Mouse (Mus musculus) neural tube, embryonic 11.5 days (tissue): Measurements from ENCODE around the gene Gm49369. TPM values are rescaled to one million over a fixed set of nuclear protein-coding genes. Genes with fewer than 3 reads are reported as not detected.

Source experiments
- ATAC-seq: fragments of 200-750 bp; cut with Nextera tagmentation; 2 replicates; pipeline ENCODE4 v1.8.0; 2017; ENCODE audit warnings: moderate number of reproducible peaks, mild to moderate bottlenecking, moderate TSS enrichment, moderate library complexity; ENCODE audit not compliant: insufficient read depth, low FRiP score, low TSS enrichment
- DNase-seq: peaks from one replicate; pipeline ENCODE4 v3.0.0-alpha.2; 2015; ENCODE audit warnings: low spot score
- H3K27ac ChIP-seq: fragments of 300-500 bp; sonication (generic); 2 replicates; pipeline ENCODE4 v1.5.1; 2014; ENCODE audit warnings: low read depth, mild to moderate bottlenecking, low read length
- H3K27me3 ChIP-seq: fragments of 300-500 bp; sonication (generic); 2 replicates; pipeline ENCODE4 v1.6.1; 2014; ENCODE audit warnings: mild to moderate bottlenecking, low read length, mixed read lengths; ENCODE audit not compliant: control insufficient read depth, insufficient read depth
- H3K36me3 ChIP-seq: fragments of 300-500 bp; sonication (generic); 2 replicates; pipeline ENCODE4 v1.6.1; 2014; ENCODE audit warnings: mild to moderate bottlenecking, low read length, moderate library complexity, mixed read lengths; ENCODE audit not compliant: control insufficient read depth, insufficient read depth
- H3K4me1 ChIP-seq: fragments of 300-500 bp; sonication (generic); 2 replicates; pipeline ENCODE4 v1.6.1; 2014; ENCODE audit warnings: low read length, mixed read lengths; ENCODE audit not compliant: control insufficient read depth, insufficient read depth
- H3K4me2 ChIP-seq: fragments of 300-500 bp; sonication (generic); 2 replicates; pipeline ENCODE4 v1.6.1; 2014; ENCODE audit warnings: low read depth, mild to moderate bottlenecking, moderate library complexity
- H3K4me3 ChIP-seq: fragments of 300-500 bp; sonication (generic); 2 replicates; pipeline ENCODE4 v1.5.1; 2014; ENCODE audit warnings: low read depth, low read length
- H3K9ac ChIP-seq: fragments of 300-500 bp; sonication (generic); 2 replicates; pipeline ENCODE4 v1.6.1; 2014; ENCODE audit warnings: mild to moderate bottlenecking, low read length
- H3K9me3 ChIP-seq: fragments of 300-500 bp; sonication (generic); 2 replicates; pipeline ENCODE4 v1.6.1; 2016; ENCODE audit warnings: low read length; ENCODE audit not compliant: control insufficient read depth
- WGBS: fragments of 180-500 bp; shearing (Covaris S2); extraction: QIAGEN DNeasy Blood & Tissue Kit; methylation state at CpG from one replicate; pipeline ENCODE4 v1.1.7; 2014; 5-methylcytosine and 5-hydroxymethylcytosine counted together
- polyA plus RNA-seq: library from polyadenylated mRNA; unstranded; fragments of >200 nt; fragmentation: Nextera tagmentation; extraction: Ambion mirVana; gene quantifications from 2 replicates; pipeline ENCODE4 v1.2.1, GENCODE M21; 2014

Gene Gm49369
- polyA plus RNA-seq, 1 experiment from 2014 or later: not detected

DNA sequence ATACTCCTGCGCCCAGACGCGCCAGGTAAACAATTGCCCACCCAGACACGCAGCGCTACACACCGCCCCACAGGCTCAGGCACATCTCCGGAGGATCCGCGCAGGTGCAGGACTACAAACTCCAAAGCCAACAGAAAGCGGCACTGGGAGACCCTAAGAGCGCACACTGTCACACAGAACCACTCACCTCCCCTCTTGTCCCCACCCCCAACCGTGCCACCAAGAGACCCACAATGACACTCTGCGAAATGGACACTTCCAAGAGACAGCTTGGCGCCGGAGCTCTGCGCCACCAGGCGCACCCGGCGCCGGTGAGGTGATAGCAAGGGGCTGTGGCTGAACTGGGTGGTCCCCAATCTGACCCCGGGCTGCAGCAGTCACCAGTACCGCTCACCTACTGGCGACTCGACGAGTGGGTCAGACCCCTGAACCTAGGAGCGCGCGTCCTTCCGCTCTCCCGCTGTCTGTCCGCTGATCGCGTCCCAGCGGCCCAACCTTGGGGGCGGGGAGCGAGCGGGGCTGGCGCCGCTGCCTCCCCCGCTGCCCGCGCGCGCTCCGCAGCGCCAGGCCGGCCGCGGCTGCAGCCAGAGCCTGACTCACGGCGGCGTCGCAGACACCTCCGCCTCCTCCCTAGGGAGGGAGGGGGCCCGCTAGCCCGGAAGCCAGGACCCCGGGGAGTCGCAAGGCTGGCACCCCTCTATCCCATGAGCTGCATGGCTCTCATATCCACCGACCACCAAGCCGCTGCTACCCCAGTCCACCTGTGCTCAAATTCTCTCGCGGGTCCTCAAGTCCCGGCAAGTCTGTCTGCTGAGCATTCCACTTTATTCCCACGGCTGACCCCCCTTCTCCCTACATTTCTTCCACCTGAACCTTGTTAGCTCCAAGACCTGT is 10.5 kb downstream of the Gm49369 start:
- Histone ChIP-seq H3K4me3 (peak overlapping the region; percentile 24), H3K4me2 (peak overlapping the region; percentile 40), H3K27ac (no peak overlapping the region), H3K27me3 (peaks cover 29% of the 10 kb centered on the region), H3K36me3 (peaks cover 3% of the 10 kb centered on the region; the same call in 1 of the 2 replicates), H3K4me1 (no peaks in the 10 kb centered on the region), H3K9ac (no peak overlapping the region), H3K9me3 (no peaks in the 10 kb centered on the region)
- no peak for ATAC-seq
- 2% methylated on average over 63 of the region's 64 CpGs for WGBS
- DNase-seq: no peak

- Histone ChIP-seq H3K4me3 (no peak overlapping the region), H3K36me3 (no peaks in the 10 kb centered on the region), H3K27me3 (peaks cover 29% of the 10 kb centered on the region), H3K9me3 (no peaks in the 10 kb centered on the region), H3K9ac (no peak overlapping the region), H3K4me1 (no peaks in the 10 kb centered on the region), H3K4me2 (no peak overlapping the region), H3K27ac (no peak overlapping the region)
- 17% methylated on average over 11 of the region's 11 CpGs for WGBS
- DNase-seq: no peak
- ATAC-seq: no peak
Observed at GRCm38 (mm10) chr7:142371398-142371767, 11.1 kb downstream of the Gm49369 start.

DNA sequence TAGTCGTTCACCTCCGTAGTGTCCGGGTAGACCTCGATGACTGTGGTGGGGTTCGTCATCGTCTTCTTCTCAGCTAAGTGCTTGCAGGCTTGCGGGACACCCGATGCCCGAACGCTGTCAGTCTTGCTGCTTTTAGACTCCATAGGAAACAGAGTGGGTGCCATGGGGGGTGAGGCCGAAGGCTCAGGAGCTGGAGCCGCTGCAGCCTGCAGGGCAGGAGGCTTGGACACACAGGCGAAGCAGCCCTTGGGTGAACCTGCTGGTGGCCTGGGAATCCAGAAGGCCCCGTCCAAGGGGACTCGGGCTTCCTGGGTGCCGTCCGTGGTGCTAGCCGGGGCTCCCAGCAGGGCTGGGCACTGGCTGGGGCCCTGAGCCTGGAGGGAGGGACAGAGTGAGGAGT is 11.5 kb downstream of the Gm49369 start:
- 86% methylated on average over 18 of the region's 18 CpGs for WGBS
- Histone ChIP-seq H3K4me2 (no peak overlapping the region), H3K9ac (no peak overlapping the region), H3K4me1 (no peaks in the 10 kb centered on the region), H3K27me3 (peaks cover 29% of the 10 kb centered on the region), H3K27ac (no peak overlapping the region), H3K9me3 (no peaks in the 10 kb centered on the region), H3K4me3 (no peak overlapping the region), H3K36me3 (no peaks in the 10 kb centered on the region)
- ATAC-seq (no peak), DNase-seq (no peak)

DNA sequence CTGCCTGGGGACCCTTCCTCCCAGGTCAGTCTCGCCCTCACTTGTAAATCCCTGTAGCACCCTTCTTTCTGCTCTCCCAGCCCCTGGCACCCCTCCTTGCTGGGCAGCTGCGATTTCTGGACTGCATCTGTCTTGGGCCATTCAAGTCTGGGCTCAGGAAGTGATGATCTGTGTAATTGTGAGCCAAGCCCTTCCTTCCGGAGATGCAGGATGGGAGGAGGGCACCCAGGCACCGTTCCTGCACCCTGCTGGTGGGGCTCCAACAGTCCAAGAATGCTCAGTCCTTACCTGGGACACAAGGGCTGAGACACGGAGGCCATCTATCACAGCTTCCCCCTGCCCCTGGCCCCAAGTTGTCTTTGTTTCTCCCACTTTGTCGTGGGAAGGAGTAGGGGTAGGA is 12.6 kb downstream of the Gm49369 start:
- no peak for ATAC-seq
- no peaks in the 10 kb centered on the region for H3K9me3 ChIP-seq
- H3K27me3 ChIP-seq: peaks cover 29% of the 10 kb centered on the region
- H3K4me2 ChIP-seq: no peak overlapping the region
- H3K9ac ChIP-seq: no peak overlapping the region
- no peak overlapping the region for H3K4me3 ChIP-seq
- WGBS: 83% methylated on average over 6 of the region's 6 CpGs
- DNase-seq: no peak
- no peaks in the 10 kb centered on the region for H3K4me1 ChIP-seq
- no peak overlapping the region for H3K27ac ChIP-seq
- no peaks in the 10 kb centered on the region for H3K36me3 ChIP-seq

DNA sequence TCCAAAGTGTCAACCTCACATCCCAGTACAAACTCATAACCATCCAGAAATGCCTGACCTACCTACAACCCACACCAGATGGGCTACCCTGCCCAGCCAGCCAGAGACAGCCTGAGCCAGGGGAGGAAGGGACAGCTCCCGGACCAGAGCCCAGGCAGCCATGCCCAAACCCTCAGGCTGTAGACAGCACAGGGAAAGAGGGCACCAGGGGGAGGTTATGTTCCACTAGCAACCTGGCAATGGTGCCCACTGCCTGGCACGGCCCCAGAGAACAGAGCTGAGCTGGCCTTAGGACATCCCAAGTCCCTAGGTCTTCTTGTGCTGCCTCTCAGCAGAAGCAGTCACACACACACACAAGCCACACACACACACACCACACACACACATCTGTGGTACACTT is 13.6 kb downstream of the Gm49369 start:
- no peak for ATAC-seq
- no peaks in the 10 kb centered on the region for H3K36me3 ChIP-seq

GRCm38 (mm10) chr7:142363107-142363506 is 19.4 kb downstream of the Gm49369 start:
- Histone ChIP-seq H3K27ac (no peak overlapping the region), H3K36me3 (no peaks in the 10 kb centered on the region), H3K4me1 (no peaks in the 10 kb centered on the region), H3K9me3 (no peaks in the 10 kb centered on the region), H3K4me3 (no peak overlapping the region), H3K9ac (no peak overlapping the region), H3K4me2 (no peak overlapping the region), H3K27me3 (no peaks in the 10 kb centered on the region)
- ATAC-seq (no peak), DNase-seq (no peak)
- 81% methylated on average over 4 of the region's 4 CpGs for WGBS

More for the DNA sequence above, 13.6 kb downstream of the Gm49369 start:
- H3K4me2 ChIP-seq: no peak overlapping the region
- H3K4me1 ChIP-seq: no peaks in the 10 kb centered on the region
- H3K9me3 ChIP-seq: no peaks in the 10 kb centered on the region
- H3K4me3 ChIP-seq: no peak overlapping the region
- DNase-seq: no peak
- H3K9ac ChIP-seq: no peak overlapping the region
- H3K27ac ChIP-seq: no peak overlapping the region
- 74% methylated on average over 2 of the region's 2 CpGs for WGBS
- H3K27me3 ChIP-seq: peaks cover 29% of the 10 kb centered on the region

DNA sequence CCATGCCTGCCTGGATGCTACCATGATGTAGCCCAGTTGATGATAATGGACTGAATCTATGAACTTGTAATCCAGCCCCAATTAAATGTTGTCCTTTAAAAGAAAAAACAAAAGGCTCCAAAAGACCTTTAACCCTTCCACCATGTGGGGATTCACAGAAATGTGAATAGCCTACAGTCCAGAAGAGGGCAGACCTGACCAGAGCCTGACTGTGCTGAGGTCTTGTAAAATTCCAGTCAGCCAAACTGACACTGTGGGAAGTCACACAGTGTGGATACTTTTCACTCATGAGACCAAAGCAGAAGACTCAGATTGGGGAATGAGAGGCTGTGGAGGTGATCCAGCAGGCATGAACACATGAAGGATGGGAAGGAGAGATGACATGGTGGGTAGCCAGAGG is 21.7 kb downstream of the Gm49369 start:
- no peak for ATAC-seq
- DNase-seq: no peak
- H3K9me3 ChIP-seq: no peaks in the 10 kb centered on the region
- no peak overlapping the region for H3K27ac ChIP-seq
- H3K4me1 ChIP-seq: no peaks in the 10 kb centered on the region
- no peak overlapping the region for H3K4me2 ChIP-seq
- no peak overlapping the region for H3K4me3 ChIP-seq
- no peak overlapping the region for H3K9ac ChIP-seq
- no peaks in the 10 kb centered on the region for H3K27me3 ChIP-seq
- no peaks in the 10 kb centered on the region for H3K36me3 ChIP-seq

DNA sequence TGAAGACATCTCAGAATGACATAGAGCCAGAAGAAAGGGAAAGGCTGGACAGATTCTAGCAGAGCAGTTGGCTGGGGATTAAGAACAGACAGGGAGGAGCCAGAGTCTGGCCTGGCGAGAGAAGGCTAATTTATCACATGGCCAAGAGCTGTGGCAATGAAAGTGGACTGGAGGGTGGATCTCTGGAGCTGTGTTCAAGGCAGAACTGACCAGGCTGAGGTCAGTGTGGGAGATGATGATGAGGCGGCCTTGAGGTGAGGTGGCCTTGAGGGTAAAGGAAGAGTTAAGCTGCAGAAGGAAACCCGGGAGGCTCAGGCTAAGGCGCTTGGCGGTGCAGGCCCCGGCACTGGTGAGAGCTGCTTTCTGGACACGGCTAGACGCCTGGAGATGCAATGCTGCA is 23.3 kb downstream of the Gm49369 start:
- no peak overlapping the region for H3K4me2 ChIP-seq
- no peaks in the 10 kb centered on the region for H3K9me3 ChIP-seq
- no peak overlapping the region for H3K27ac ChIP-seq
- DNase-seq (no peak), ATAC-seq (no peak)
- no peaks in the 10 kb centered on the region for H3K4me1 ChIP-seq
- H3K4me3 ChIP-seq: no peak overlapping the region
- WGBS: 84% methylated on average over 8 of the region's 8 CpGs
- H3K9ac ChIP-seq: no peak overlapping the region
- H3K27me3 ChIP-seq: no peaks in the 10 kb centered on the region
- H3K36me3 ChIP-seq: no peaks in the 10 kb centered on the region

DNA sequence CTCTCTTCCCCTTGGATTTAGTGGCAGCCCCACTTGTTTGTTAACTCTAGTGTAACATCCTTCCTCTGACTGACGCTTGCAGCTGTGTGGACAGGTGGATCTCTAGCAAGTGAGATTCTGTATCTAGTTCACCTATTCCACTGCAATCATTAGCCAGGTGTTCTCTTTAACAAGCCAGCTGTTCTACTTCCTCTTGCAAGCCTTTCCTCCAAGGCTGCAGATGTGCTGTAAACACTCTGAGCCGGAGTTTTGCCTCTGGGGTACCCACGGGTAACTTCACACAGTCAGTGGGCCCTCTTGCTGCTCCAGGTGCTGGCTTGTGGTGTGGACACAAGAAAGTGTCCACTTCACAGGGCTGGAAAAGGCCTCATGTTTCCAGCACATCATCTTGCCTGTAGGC is 24.9 kb downstream of the Gm49369 start:
- Histone ChIP-seq H3K4me1 (no peaks in the 10 kb centered on the region), H3K36me3 (no peaks in the 10 kb centered on the region), H3K4me2 (no peak overlapping the region), H3K9ac (no peak overlapping the region), H3K27ac (no peak overlapping the region), H3K9me3 (no peaks in the 10 kb centered on the region), H3K4me3 (no peak overlapping the region), H3K27me3 (no peaks in the 10 kb centered on the region)
- ATAC-seq: no peak
- no peak for DNase-seq
- 84% methylated on average over 3 of the region's 3 CpGs for WGBS
